Mouse (Mus musculus): Measurements from ENCODE around the gene Tmem136. TPM values are rescaled to one million over a fixed set of nuclear protein-coding genes. Genes with fewer than 3 reads are reported as not detected.
"Not testable (repeated sequence)": the region's sequence is repeated elsewhere in the genome, so short reads cannot be mapped to it uniquely, and the experiment has no call there.

The Tmem136 gene
- polyA plus RNA-seq, 1 experiment from 2014 or later: 9.9 TPM

- H3K36me3 ChIP-seq: no peaks in the 10 kb centered on the region
- no peak overlapping the region for H3K27ac ChIP-seq
- 81% methylated on average over 10 of the region's 10 CpGs for WGBS
- H3K4me1 ChIP-seq: peaks cover 23% of the 10 kb centered on the region
- H3K4me3 ChIP-seq: no peak overlapping the region
- H3K9me3 ChIP-seq (replicated peaks): no peaks in the 10 kb centered on the region
- no peaks in the 10 kb centered on the region for H3K27me3 ChIP-seq (ENCODE audit: low read depth, poor library complexity, severe bottlenecking)
- no peak for DNase-seq (ENCODE audit: low spot score)
Measured at GRCm38 (mm10) chr9:43127101-43127787, 10.9 kb upstream of the Tmem136 start.

- 46% methylated on average over 1 of the region's 1 CpGs for WGBS
- Histone ChIP-seq H3K4me3 (no peak overlapping the region), H3K4me1 (no peaks in the 10 kb centered on the region), H3K36me3 (no peaks in the 10 kb centered on the region), H3K27me3 (ENCODE audit: low read depth, poor library complexity, severe bottlenecking) (peaks cover 3% of the 10 kb centered on the region; the same call in 1 of the 2 replicates), H3K27ac (no peak overlapping the region), H3K9me3 (replicated peaks) (no peaks in the 10 kb centered on the region)
- no peak for DNase-seq (ENCODE audit: low spot score)
Measured at GRCm38 (mm10) chr9:43122379-43122778, 6.0 kb upstream of the Tmem136 start.

GRCm38 (mm10) chr9:43121948-43122347, 5.6 kb upstream of the Tmem136 start:
- not testable (repeated sequence) for H3K4me3 ChIP-seq; H3K36me3 ChIP-seq; H3K27ac ChIP-seq; H3K27me3 ChIP-seq (ENCODE audit: low read depth, poor library complexity, severe bottlenecking); H3K4me1 ChIP-seq; H3K9me3 ChIP-seq (replicated peaks); DNase-seq (ENCODE audit: low spot score)
- 91% methylated on average over 2 of the region's 2 CpGs for WGBS

- H3K36me3 ChIP-seq: no peaks in the 10 kb centered on the region
- 81% methylated on average over 6 of the region's 6 CpGs for WGBS
- 0 out of 2 replicates have a peak overlapping the region, but pooled peaks have one; percentile 91 for H3K4me3 ChIP-seq
- no peaks in the 10 kb centered on the region for H3K9me3 ChIP-seq (replicated peaks)
- peaks cover 14% of the 10 kb centered on the region; the same call in 1 of the 2 replicates for H3K4me1 ChIP-seq
- no peak for DNase-seq (ENCODE audit: low spot score)
- H3K27ac ChIP-seq: no peak overlapping the region
- H3K27me3 ChIP-seq (ENCODE audit: low read depth, poor library complexity, severe bottlenecking): peaks cover 12% of the 10 kb centered on the region; the same call in 1 of the 2 replicates
Measured at GRCm38 (mm10) chr9:43116997-43117336, 597 bp upstream of the Tmem136 start.

- Histone ChIP-seq H3K27ac (peak overlapping the region; percentile 81), H3K4me3 (peak overlapping the region; percentile 91), H3K9me3 (replicated peaks) (no peaks in the 10 kb centered on the region), H3K36me3 (peaks cover 13% of the 10 kb centered on the region), H3K27me3 (ENCODE audit: low read depth, poor library complexity, severe bottlenecking) (peaks cover 12% of the 10 kb centered on the region; the same call in 1 of the 2 replicates), H3K4me1 (peaks cover 14% of the 10 kb centered on the region; the same call in 1 of the 2 replicates)
- WGBS: 35% methylated on average over 12 of the region's 12 CpGs
- no peak for DNase-seq (ENCODE audit: low spot score)
Measured at GRCm38 (mm10) chr9:43115431-43116133, 788 bp downstream of the Tmem136 start.

- peaks cover 12% of the 10 kb centered on the region; the same call in 1 of the 2 replicates for H3K27me3 ChIP-seq (ENCODE audit: low read depth, poor library complexity, severe bottlenecking)
- H3K4me3 ChIP-seq: no peak overlapping the region
- H3K9me3 ChIP-seq (replicated peaks): no peaks in the 10 kb centered on the region
- H3K4me1 ChIP-seq: peaks cover 14% of the 10 kb centered on the region; the same call in 1 of the 2 replicates
- 96% methylated on average over 4 of the region's 4 CpGs for WGBS
- DNase-seq (ENCODE audit: low spot score): no peak
- no peak overlapping the region for H3K27ac ChIP-seq
- H3K36me3 ChIP-seq: peaks cover 20% of the 10 kb centered on the region
Measured at GRCm38 (mm10) chr9:43114833-43115232, 1.5 kb downstream of the Tmem136 start.

GRCm38 (mm10) chr9:43110286-43110980, 5.9 kb downstream of the Tmem136 start:
- DNase-seq (ENCODE audit: low spot score): no peak

GRCm38 (mm10) chr9:43109125-43109524, 7.2 kb downstream of the Tmem136 start:
- no peak overlapping the region for H3K27ac ChIP-seq
- H3K36me3 ChIP-seq: peaks cover 20% of the 10 kb centered on the region
- no peaks in the 10 kb centered on the region for H3K9me3 ChIP-seq (replicated peaks)
- H3K27me3 ChIP-seq (ENCODE audit: low read depth, poor library complexity, severe bottlenecking): no peaks in the 10 kb centered on the region
- H3K4me1 ChIP-seq: peaks cover 12% of the 10 kb centered on the region
- H3K4me3 ChIP-seq: no peak overlapping the region
- WGBS: 87% methylated on average over 7 of the region's 7 CpGs
- DNase-seq (ENCODE audit: low spot score): no peak

More at GRCm38 (mm10) chr9:43110286-43110980, 5.9 kb downstream of the Tmem136 start:
- peaks cover 13% of the 10 kb centered on the region for H3K4me1 ChIP-seq
- H3K27ac ChIP-seq: no peak overlapping the region
- no peaks in the 10 kb centered on the region for H3K27me3 ChIP-seq (ENCODE audit: low read depth, poor library complexity, severe bottlenecking)
- H3K4me3 ChIP-seq: no peak overlapping the region
- peaks cover 20% of the 10 kb centered on the region for H3K36me3 ChIP-seq
- no peaks in the 10 kb centered on the region for H3K9me3 ChIP-seq (replicated peaks)
- 93% methylated on average over 8 of the region's 8 CpGs for WGBS

- no peak overlapping the region for H3K27ac ChIP-seq
- H3K9me3 ChIP-seq (replicated peaks): no peaks in the 10 kb centered on the region
- peaks cover 20% of the 10 kb centered on the region for H3K36me3 ChIP-seq
- WGBS: 90% methylated on average over 3 of the region's 3 CpGs
- H3K4me1 ChIP-seq: peaks cover 16% of the 10 kb centered on the region
- H3K4me3 ChIP-seq: no peak overlapping the region
- no peaks in the 10 kb centered on the region for H3K27me3 ChIP-seq (ENCODE audit: low read depth, poor library complexity, severe bottlenecking)
- no peak for DNase-seq (ENCODE audit: low spot score)
Measured at GRCm38 (mm10) chr9:43108721-43109120, 7.6 kb downstream of the Tmem136 start.

GRCm38 (mm10) chr9:43108081-43108480, 8.3 kb downstream of the Tmem136 start:
- Histone ChIP-seq H3K4me3 (no peak overlapping the region), H3K4me1 (peaks cover 23% of the 10 kb centered on the region), H3K27me3 (ENCODE audit: low read depth, poor library complexity, severe bottlenecking) (no peaks in the 10 kb centered on the region), H3K36me3 (peaks cover 20% of the 10 kb centered on the region), H3K27ac (no peak overlapping the region), H3K9me3 (replicated peaks) (no peaks in the 10 kb centered on the region)
- WGBS: 95% methylated on average over 1 of the region's 1 CpGs
- DNase-seq (ENCODE audit: low spot score): no peak

GRCm38 (mm10) chr9:43107555-43107954, 8.8 kb downstream of the Tmem136 start:
- Histone ChIP-seq H3K4me3 (no peak overlapping the region), H3K27me3 (ENCODE audit: low read depth, poor library complexity, severe bottlenecking) (no peaks in the 10 kb centered on the region), H3K36me3 (peaks cover 20% of the 10 kb centered on the region), H3K27ac (no peak overlapping the region), H3K9me3 (replicated peaks) (no peaks in the 10 kb centered on the region), H3K4me1 (peaks cover 28% of the 10 kb centered on the region)
- WGBS: 65% methylated on average over 5 of the region's 5 CpGs
- no peak for DNase-seq (ENCODE audit: low spot score)

GRCm38 (mm10) chr9:43107187-43107517, 9.2 kb downstream of the Tmem136 start, which contains the start of gene Arhgef12:
TSS of gene Arhgef12 (minus strand) at chr9:43107239.
- Histone ChIP-seq H3K27ac (peak within 1 kb of the TSS; percentile 96), H3K27me3 (ENCODE audit: low read depth, poor library complexity, severe bottlenecking) (no peaks in the 10 kb centered on the region), H3K9me3 (replicated peaks) (no peaks in the 10 kb centered on the region), H3K4me3 (peak within 1 kb of the TSS; percentile 93), H3K36me3 (peaks cover 20% of the 10 kb centered on the region), H3K4me1 (peaks cover 32% of the 10 kb centered on the region)
- 46% methylated on average over 10 of the region's 10 CpGs for WGBS
- no peak for DNase-seq (ENCODE audit: low spot score)

Data from limb, embryonic 10.5 days (tissue).